Mouse (Mus musculus): ENCODE results near the gene Gnl1.
"Not testable (repeated sequence)": the region's sequence is repeated elsewhere in the genome, so short reads cannot be mapped to it uniquely, and the experiment has no call there.

Gene Gnl1

DNA sequence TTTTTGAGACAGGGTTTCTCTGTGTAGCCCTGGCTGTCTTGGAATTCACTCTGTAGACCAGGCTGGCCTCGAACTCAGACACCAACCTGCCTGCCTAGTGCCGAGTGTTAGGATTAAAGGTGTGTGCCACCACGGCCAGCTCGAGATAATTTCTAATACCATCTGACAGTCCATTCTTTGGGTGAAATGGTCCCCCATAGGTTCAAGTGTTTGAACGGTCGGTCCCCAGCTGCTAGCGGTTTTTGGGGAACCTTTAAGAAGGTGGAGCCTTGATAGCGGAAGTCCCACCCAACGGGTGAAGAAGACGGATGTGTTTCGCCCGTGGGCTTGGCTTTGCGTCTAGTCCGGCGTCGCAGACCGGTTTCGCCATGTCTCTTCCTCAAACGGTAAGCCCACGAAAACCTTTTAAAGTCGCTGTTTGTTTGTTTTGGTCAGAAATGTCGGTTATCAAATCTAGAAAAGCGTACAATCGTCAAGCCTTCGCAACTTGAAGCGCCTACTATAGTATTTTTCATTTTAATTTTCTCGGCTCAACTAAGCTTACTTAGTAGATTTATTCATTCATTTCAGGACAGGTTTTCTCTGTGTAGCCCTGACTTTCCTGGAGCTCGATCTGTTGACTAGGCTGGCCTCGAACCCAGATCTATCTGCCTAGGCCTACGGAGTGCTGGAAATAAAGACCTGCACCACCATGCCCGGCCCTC, 14.7 kb downstream of the Gnl1 start:
- DNase-seq (ENCODE audit: inconsistent age in 2 of 2, low spot score in 1 of 2), result peak; percentile 87 to 95

DNA sequence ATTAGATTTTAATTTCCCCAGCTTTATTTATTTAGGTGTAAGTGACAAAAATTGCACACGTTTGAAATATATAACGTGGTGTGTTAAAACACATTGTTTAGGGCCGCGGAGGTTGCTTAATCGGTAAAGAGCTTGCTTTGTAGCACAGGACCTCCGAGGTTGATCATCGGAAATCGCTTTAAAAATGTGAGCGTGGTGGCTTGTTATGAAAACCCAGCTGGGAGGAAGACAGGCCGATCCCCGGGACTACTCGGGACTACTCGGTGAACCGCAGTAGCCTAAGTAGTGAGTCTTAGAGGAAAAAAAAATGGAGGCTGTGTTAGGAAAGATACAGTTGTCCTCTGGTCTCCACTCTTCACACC, 15.2 kb downstream of the Gnl1 start:
- no peak for DNase-seq (ENCODE audit: inconsistent age in 2 of 2, low spot score in 1 of 2)

DNA sequence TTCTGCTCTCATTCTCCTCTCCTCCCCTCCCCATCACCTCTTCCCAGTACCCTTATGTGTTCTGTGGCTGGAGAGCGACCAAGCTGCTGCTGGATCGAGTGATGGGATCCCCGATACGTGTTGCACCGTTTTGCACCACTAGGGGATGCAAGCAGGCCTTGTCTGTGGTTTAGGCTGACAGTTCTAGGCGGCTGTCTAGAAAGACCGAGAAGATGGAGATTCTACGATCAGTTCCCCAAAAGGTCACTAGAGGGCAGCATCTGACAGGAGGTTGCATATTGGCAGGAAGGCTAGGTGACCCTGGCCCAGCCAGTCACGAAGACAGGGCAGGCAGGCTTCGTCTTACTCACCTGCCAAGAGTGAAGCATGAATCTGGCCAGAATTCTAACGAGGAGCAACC, 17.3 kb downstream of the Gnl1 start:
- DNase-seq (ENCODE audit: inconsistent age in 2 of 2, low spot score in 1 of 2), result peak; percentile 96 to 100

- peak; percentile 36 to 72 for DNase-seq (ENCODE audit: inconsistent age in 2 of 2, low spot score in 1 of 2)
Observed at GRCm38 (mm10) chr17:35997713-35998510, 18.3 kb downstream of the Gnl1 start.

GRCm38 (mm10) chr17:35998545-35999305, 19.1 kb downstream of the Gnl1 start:
- no peak for DNase-seq (ENCODE audit: inconsistent age in 2 of 2, low spot score in 1 of 2)

GRCm38 (mm10) chr17:35999356-35999755, 19.7 kb downstream of the Gnl1 start:
- no peak for DNase-seq (ENCODE audit: inconsistent age in 2 of 2, low spot score in 1 of 2)

- no peak for DNase-seq (ENCODE audit: inconsistent age in 2 of 2, low spot score in 1 of 2)
Observed at GRCm38 (mm10) chr17:36000349-36000748, 20.7 kb downstream of the Gnl1 start.

- peak in 1 of 2 experiments; percentile 38 for DNase-seq (ENCODE audit: inconsistent age in 2 of 2, low spot score in 1 of 2)
Observed at GRCm38 (mm10) chr17:36001121-36001897, 21.7 kb downstream of the Gnl1 start.

DNA sequence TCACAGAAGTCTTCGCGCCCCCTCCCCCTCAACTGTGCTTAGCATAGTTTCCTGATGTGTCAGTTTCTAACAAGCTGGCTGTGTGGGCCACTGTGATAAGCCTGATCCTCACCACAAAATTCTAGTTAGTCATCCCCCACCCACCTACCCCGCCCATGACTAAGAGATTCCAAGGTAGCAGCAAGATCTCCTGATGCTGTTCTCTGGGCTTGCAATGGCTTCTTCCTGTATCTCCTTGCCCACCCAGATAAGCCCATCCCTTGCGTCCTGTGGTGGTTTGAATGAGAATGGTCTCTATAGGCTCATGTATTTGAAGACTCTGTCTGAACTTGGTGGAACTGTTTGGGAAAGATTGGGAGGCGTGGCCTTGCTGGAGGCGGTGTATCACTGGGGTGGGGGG, 22.3 kb downstream of the Gnl1 start:
- DNase-seq (ENCODE audit: inconsistent age in 2 of 2, low spot score in 1 of 2), result no peak

DNA sequence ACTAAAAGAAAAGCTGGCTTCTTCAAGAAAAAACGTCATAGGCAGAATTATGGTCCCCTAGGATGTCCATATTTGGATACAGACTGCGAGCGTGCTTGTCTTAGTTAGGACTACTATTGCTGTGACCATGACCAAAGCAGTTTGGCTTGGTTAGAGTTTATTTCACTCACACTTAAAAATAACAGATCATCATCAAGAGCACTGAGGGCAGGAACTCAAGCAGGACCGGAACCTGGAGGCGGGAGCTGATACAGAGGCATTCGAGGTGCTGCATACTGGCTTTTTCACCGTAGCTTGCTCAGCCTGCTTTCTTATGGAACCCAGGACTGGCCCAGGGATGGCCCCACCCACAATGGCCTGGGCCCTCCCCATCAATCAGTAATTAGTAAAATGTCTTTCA, 23.7 kb downstream of the Gnl1 start:
- DNase-seq (ENCODE audit: inconsistent age in 2 of 2, low spot score in 1 of 2), result no peak

DNA sequence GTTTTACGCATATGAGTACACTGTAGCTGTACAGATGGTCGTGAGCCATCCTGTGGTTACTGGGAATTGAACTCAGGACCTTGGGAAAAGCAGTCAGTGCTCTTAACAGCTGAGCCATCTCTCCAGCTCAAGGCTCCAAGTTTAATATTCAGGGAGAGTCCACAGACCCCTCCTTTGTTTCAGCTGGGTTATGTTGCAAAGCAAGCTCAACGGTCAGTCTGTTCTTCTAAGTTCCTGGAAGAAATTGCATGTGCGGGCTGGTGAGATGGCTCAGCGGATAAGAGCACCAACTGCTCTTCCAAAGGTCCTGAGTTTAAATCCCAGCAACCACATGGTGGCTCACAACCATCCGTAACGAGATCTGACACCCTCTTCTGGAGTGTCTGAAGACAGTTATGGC, 24.8 kb downstream of the Gnl1 start:
- not testable (repeated sequence) for DNase-seq (ENCODE audit: inconsistent age in 2 of 2, low spot score in 1 of 2)

DNA sequence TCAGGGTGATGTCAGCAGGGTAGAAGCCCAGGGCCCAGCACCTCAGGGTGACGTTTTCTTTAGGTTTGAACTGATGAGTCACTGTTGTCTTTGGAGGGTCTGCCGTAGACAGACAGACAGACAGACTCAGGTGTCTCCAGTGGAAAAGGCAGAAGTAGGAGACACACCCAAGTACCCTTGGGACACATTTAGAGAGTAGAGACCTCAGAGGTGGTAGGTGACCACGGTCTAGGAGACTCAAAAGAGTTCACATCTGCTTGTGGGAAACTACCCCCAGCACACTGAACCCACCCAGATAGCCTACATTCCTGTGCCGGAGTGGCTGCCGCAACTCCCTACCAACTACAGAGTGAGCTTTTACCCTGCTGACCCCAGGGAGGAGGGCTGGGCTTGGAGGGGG, 35.3 kb downstream of the Gnl1 start:
- no peak for DNase-seq (ENCODE audit: inconsistent age in 2 of 2, low spot score in 1 of 2)

GRCm38 (mm10) chr17:36017046-36017445, 37.4 kb downstream of the Gnl1 start:
- no peak for DNase-seq (ENCODE audit: inconsistent age in 2 of 2, low spot score in 1 of 2)

DNA sequence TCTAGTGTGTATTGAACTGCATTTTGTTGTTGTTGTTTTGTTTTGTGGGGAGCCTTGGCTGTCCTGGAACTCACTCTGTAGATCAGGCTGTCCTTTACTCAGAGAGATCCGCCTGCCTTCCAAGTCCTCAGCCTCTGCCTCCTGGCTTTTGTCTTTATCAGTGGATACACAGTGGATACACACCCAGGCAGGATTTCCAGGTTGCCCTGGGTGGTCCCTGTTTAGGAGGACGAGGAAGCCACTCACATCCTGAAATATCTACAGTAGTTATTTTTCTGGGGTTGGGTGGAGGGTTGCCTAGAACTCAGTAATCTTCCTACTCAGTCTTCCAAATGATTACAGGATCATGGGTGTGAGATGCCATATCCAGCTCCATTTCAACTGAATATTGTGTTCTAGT, 39.3 kb downstream of the Gnl1 start:
- DNase-seq (ENCODE audit: inconsistent age in 2 of 2, low spot score in 1 of 2), result peak in 1 of 2 experiments; percentile 71

GRCm38 (mm10) chr17:36019519-36019918, 39.9 kb downstream of the Gnl1 start:
- no peak for DNase-seq (ENCODE audit: inconsistent age in 2 of 2, low spot score in 1 of 2)

DNA sequence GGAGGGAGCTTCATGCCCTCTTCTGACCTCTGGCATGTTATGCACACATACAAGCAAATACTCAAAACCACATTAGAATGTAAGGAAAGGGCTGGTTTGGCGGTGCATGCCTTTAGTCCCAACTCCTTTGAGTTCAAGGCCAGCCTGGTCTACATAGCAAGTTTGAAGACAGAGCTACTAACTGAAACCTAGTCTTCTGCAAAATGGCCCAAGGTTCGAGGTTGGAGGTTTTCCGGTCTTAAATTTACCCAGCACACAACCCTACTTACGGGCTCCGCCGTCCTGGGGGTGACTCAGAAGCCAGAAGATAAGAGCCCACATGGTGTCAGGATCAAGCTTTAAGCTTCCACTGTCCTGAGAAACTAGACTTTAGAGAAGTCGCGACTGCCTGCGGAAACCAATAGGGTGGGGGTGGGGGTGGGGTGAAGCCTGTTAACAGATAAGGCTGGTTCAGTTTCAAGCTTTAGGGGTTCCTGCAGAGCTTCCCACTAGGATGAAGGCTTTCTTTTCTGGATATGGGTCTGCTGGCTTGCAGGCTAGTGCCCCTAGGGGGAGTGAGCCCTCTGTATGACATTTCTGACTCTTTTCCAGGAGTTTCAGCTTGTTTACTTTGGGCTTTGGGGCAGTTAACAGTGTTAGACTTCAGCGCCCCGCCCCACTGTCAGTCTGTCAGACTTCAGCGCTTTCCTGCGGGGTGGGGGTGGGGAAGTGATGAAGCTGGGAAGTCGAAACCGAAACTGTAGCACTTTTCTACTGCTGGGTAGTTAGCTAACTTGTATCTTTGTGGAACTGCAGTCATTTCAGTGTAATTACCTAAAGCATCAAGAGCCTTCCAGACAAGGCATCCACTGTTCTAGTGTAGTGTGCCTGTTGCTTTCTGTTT, 40.8 kb downstream of the Gnl1 start, which contains the start of gene H2-T24:
Gene H2-T24, minus strand, starts transcription at position 370 of the 883 bp plus-strand sequence.
- DNase-seq (ENCODE audit: inconsistent age in 2 of 2, low spot score in 1 of 2), result peak; percentile 79 to 93

GRCm38 (mm10) chr17:36021309-36021708, 41.7 kb downstream of the Gnl1 start:
- DNase-seq (ENCODE audit: inconsistent age in 2 of 2, low spot score in 1 of 2), result peak in 1 of 2 experiments; percentile 49

DNA sequence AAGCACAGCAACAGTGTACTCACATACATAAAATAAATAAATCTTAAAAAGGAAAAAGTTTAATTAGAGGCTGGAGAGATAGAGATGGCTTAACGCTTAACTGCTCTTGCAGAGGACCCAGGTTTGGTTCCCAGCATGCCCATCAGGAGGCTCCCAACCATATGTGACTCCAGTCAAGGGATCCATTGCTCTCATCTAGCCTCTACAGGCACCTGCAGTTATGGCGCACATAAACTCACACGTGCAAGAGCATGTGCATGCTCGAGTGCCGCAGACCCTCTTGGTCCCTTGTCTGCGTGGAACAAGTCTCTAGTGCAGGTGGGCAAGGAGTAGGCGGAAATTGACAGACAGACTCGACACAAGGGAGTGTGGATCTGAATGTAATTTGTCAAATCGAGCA, 42.4 kb downstream of the Gnl1 start:
- no peak for DNase-seq (ENCODE audit: inconsistent age in 2 of 2, low spot score in 1 of 2)

GRCm38 (mm10) chr17:36022922-36023321, 43.3 kb downstream of the Gnl1 start:
- no peak for DNase-seq (ENCODE audit: inconsistent age in 2 of 2, low spot score in 1 of 2)
